Mouse (Mus musculus): ENCODE data around the gene Tuba1b.

GRCm38 (mm10) chr15:98887526-98887925, 46.8 kb downstream of the Tuba1b start:
- TF ChIP-seq CTCF (IDR thresholded peaks at IDR 0.05; ENCODE audit: low read depth, low read length), result no peak
- no peak for TF ChIP-seq POLR2A (IDR thresholded peaks at IDR 0.05; ENCODE audit: extremely low read depth, insufficient read depth, low read length)

All from liver, adult 2 months (tissue).